Mouse (Mus musculus): Measurements from ENCODE around the gene Lrrfip1. TPM values are rescaled to one million over a fixed set of nuclear protein-coding genes. Genes with fewer than 3 reads are reported as not detected.
A peak's percentile ranks its signal among the peaks of the same experiment; 100 is the strongest.

Gene Lrrfip1
- total and polyA plus RNA-seq, 2 experiments from 2014 or later, result 120 to 168 TPM

DNA sequence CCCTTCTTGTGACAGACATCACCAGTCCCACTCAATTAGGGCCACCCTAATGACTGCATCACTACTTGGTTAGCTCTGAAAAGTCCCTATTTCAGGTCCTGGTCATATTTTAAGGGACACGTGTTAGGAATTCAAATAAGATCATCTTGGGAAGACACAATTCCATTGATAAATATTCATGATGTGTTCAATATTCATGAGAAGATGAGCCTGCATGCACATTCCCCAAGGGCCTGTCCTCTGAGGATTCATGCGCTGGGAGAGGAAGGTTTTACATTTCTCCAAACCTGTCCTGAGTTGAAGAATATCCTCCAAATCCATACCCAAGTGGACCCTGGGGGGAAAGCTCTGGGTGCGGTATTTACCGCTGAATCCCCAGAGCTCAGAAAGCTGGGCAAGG is 22.6 kb upstream of the Lrrfip1 start:
- Histone ChIP-seq H3K27me3 (ENCODE audit: control insufficient read depth, insufficient read depth, low read length) (no peaks in the 10 kb centered on the region), H3K9ac (replicated peaks; ENCODE audit: low read depth, low read length) (no peak overlapping the region), H3K27ac (ENCODE audit: low read depth) (no peak overlapping the region), H3K4me3 (ENCODE audit: low read depth, low read length) (no peak overlapping the region), H3K4me1 (ENCODE audit: control insufficient read depth, insufficient read depth) (peaks cover 28% of the 10 kb centered on the region), H3K36me3 (replicated peaks; ENCODE audit: control insufficient read depth, insufficient read depth, low read length) (no peaks in the 10 kb centered on the region), H3K9me3 (replicated peaks; ENCODE audit: control insufficient read depth, low read length) (no peaks in the 10 kb centered on the region), H3K4me2 (ENCODE audit: low read depth, low read length) (no peak overlapping the region)
- ATAC-seq (ENCODE audit: insufficient read depth, low read depth) (no peak), DNase-seq (ENCODE audit: low spot score) (no peak)
- WGBS, result 92% methylated on average over 4 of the region's 4 CpGs
- TF ChIP-seq EP300 (IDR thresholded peaks at IDR 0.05; ENCODE audit: low read depth) (no peak), CTCF (IDR thresholded peaks at IDR 0.05; ENCODE audit: low read depth) (no peak)

DNA sequence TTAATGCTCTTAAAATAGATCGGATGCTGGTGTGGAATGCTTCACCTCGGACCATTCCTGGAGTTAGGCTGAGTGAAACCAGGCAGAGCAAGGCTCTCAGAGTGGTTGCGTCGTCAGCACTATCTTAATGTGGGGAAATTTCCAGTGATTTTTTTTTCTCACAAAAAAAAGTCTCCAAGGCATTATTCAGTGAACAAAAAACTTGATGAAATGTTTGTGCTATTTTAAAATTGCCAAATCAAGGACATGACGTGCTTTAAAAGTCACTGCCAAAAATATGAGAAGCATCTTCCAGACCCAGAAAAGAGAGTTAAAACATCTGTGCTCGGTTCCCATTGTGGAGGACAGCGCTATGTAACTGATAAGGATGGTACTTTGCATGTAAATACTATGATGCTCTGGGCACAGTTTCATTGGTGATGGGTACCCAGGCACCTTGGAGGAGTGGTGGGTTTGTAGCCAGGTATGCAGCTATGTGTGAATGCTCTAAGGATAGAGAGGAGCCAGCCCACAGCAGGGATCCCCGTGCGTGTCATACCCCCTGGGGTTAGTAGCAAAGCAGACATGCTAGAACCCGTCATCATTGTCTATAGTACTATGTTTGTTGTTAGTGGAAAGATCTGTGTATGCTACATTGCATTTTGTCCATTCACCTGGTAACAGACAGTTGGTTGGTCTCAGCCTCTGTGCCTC is 17.8 kb upstream of the Lrrfip1 start:
- Histone ChIP-seq H3K27me3 (ENCODE audit: control insufficient read depth, insufficient read depth, low read length) (no peaks in the 10 kb centered on the region), H3K4me1 (ENCODE audit: control insufficient read depth, insufficient read depth) (peaks cover 5% of the 10 kb centered on the region), H3K4me2 (ENCODE audit: low read depth, low read length) (0 out of 2 replicates have a peak overlapping the region, but pooled peaks have one; percentile 12), H3K4me3 (ENCODE audit: low read depth, low read length) (no peak overlapping the region), H3K27ac (ENCODE audit: low read depth) (peak overlapping the region; percentile 56), H3K9ac (replicated peaks; ENCODE audit: low read depth, low read length) (no peak overlapping the region), H3K9me3 (replicated peaks; ENCODE audit: control insufficient read depth, low read length) (no peaks in the 10 kb centered on the region), H3K36me3 (replicated peaks; ENCODE audit: control insufficient read depth, insufficient read depth, low read length) (no peaks in the 10 kb centered on the region)
- 22% methylated on average over 10 of the region's 10 CpGs for WGBS
- TF ChIP-seq EP300 (IDR thresholded peaks at IDR 0.05; ENCODE audit: low read depth), result no peak
- no peak for TF ChIP-seq CTCF (IDR thresholded peaks at IDR 0.05; ENCODE audit: low read depth)
- peak; percentile 46 for DNase-seq (ENCODE audit: low spot score)
- peak; percentile 57 for ATAC-seq (ENCODE audit: insufficient read depth, low read depth)

DNA sequence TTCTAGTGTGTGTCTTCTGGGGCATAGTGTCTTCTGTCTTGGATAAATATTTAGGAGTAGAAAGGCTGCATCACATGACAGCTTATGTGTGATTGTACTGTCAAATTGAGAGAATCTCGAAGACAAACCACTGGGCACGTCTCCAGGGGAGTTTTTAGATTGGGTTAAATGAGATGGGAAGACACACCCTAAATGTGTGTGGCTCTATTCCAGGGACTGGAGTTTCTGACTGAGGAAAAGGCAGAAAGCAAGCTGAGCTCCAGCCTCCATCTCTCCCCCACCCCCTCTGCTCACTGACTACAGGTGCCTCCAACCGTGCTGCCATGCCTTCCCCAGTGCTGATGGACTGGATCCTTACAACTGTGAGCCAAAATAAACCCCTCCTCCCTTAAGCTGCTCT is 17.2 kb upstream of the Lrrfip1 start:
- Histone ChIP-seq H3K4me1 (ENCODE audit: control insufficient read depth, insufficient read depth) (peaks cover 5% of the 10 kb centered on the region), H3K36me3 (replicated peaks; ENCODE audit: control insufficient read depth, insufficient read depth, low read length) (no peaks in the 10 kb centered on the region), H3K4me3 (ENCODE audit: low read depth, low read length) (no peak overlapping the region), H3K4me2 (ENCODE audit: low read depth, low read length) (no peak overlapping the region), H3K9me3 (replicated peaks; ENCODE audit: control insufficient read depth, low read length) (no peaks in the 10 kb centered on the region), H3K9ac (replicated peaks; ENCODE audit: low read depth, low read length) (no peak overlapping the region), H3K27ac (ENCODE audit: low read depth) (no peak overlapping the region), H3K27me3 (ENCODE audit: control insufficient read depth, insufficient read depth, low read length) (no peaks in the 10 kb centered on the region)
- WGBS, result 69% methylated on average over 3 of the region's 3 CpGs
- ATAC-seq (ENCODE audit: insufficient read depth, low read depth) (no peak), DNase-seq (ENCODE audit: low spot score) (no peak)
- TF ChIP-seq CTCF (IDR thresholded peaks at IDR 0.05; ENCODE audit: low read depth) (no peak), EP300 (IDR thresholded peaks at IDR 0.05; ENCODE audit: low read depth) (no peak)

DNA sequence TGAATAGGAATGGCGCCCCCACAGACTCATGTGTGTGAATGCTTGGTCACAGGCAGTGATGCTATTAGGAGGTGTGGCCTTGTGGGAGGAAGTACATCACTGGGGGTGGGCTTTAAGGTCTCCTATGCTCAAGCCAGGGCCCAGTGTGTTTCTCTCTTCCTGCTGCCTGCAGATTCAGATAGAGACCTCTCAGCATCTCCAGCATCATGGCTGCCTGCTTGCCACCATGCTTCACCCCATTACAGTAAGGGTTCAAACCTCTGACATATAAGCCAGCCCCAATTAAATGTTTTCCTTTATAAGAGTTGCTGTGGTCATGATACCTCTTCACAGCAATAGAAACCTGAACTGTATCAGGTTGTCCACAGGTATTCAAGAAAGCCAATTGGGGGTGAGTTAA is 2.6 kb upstream of the Lrrfip1 start:
- H3K4me3 ChIP-seq (ENCODE audit: low read depth, low read length), result no peak overlapping the region
- no peak overlapping the region for H3K9ac ChIP-seq (replicated peaks; ENCODE audit: low read depth, low read length)
- no peaks in the 10 kb centered on the region for H3K36me3 ChIP-seq (replicated peaks; ENCODE audit: control insufficient read depth, insufficient read depth, low read length)
- H3K4me2 ChIP-seq (ENCODE audit: low read depth, low read length), result no peak overlapping the region
- WGBS, result 95% methylated on average over 1 of the region's 1 CpGs
- TF ChIP-seq EP300 (IDR thresholded peaks at IDR 0.05; ENCODE audit: low read depth), result no peak
- no peaks in the 10 kb centered on the region for H3K27me3 ChIP-seq (ENCODE audit: control insufficient read depth, insufficient read depth, low read length)
- H3K27ac ChIP-seq (ENCODE audit: low read depth), result no peak overlapping the region
- H3K4me1 ChIP-seq (ENCODE audit: control insufficient read depth, insufficient read depth), result peaks cover 14% of the 10 kb centered on the region
- no peak for ATAC-seq (ENCODE audit: insufficient read depth, low read depth)
- DNase-seq (ENCODE audit: low spot score), result no peak
- no peaks in the 10 kb centered on the region; the same call in 1 of the 2 replicates for H3K9me3 ChIP-seq (replicated peaks; ENCODE audit: control insufficient read depth, low read length)

DNA sequence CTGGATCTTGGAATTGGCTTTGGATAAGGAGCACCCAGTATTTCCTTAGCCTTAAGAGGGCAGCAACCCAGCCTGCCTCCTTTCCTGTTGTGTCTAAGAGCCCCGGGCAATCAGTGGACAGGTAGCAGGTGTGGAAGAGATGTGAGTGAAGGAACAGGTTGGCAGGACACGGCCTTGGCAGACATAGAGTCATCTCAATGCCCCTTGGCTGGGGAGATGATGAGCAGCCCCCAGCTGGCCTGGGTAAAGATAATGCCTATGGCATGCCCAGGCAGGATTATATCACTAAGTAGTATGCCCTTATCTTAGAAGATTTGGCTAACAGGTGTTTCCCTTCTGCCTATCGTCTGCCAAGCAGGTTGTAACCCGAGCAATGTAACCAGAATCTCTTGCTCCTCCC is 1.4 kb upstream of the Lrrfip1 start:
- no peak for TF ChIP-seq EP300 (IDR thresholded peaks at IDR 0.05; ENCODE audit: low read depth)
- no peak for TF ChIP-seq CTCF (IDR thresholded peaks at IDR 0.05; ENCODE audit: low read depth)
- no peaks in the 10 kb centered on the region for H3K36me3 ChIP-seq (replicated peaks; ENCODE audit: control insufficient read depth, insufficient read depth, low read length)
- H3K4me2 ChIP-seq (ENCODE audit: low read depth, low read length), result no peak overlapping the region
- no peak overlapping the region for H3K4me3 ChIP-seq (ENCODE audit: low read depth, low read length)
- no peak overlapping the region for H3K9ac ChIP-seq (replicated peaks; ENCODE audit: low read depth, low read length)
- no peak for ATAC-seq (ENCODE audit: insufficient read depth, low read depth)
- H3K27ac ChIP-seq (ENCODE audit: low read depth), result no peak overlapping the region
- H3K9me3 ChIP-seq (replicated peaks; ENCODE audit: control insufficient read depth, low read length), result no peaks in the 10 kb centered on the region; the same call in 1 of the 2 replicates
- DNase-seq (ENCODE audit: low spot score), result no peak
- 40% methylated on average over 4 of the region's 4 CpGs for WGBS
- peaks cover 26% of the 10 kb centered on the region for H3K4me1 ChIP-seq (ENCODE audit: control insufficient read depth, insufficient read depth)
- H3K27me3 ChIP-seq (ENCODE audit: control insufficient read depth, insufficient read depth, low read length), result no peaks in the 10 kb centered on the region

DNA sequence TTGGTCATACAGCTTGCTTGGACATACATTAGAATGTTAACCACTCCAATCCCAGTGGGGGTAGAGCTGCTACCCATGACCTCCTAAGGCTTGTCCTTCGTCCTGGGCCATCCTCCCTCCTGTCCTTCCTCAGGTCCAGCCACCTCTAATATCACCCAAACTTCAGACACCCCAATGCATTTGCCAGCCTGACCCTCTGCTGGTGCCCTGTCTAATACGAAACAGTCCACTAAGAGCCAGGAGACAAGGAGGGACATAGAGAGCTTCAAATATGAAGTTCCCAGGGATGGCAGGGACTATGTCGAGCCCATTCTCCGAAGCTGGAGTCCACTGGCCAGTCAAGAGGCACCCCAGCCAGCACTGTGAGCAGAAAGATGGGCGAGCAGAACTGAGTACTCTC is 896 bp upstream of the Lrrfip1 start:
- Histone ChIP-seq H3K4me3 (ENCODE audit: low read depth, low read length) (peak overlapping the region; percentile 98; the same call in 1 of the 2 replicates), H3K9me3 (replicated peaks; ENCODE audit: control insufficient read depth, low read length) (no peaks in the 10 kb centered on the region; the same call in 1 of the 2 replicates), H3K36me3 (replicated peaks; ENCODE audit: control insufficient read depth, insufficient read depth, low read length) (no peaks in the 10 kb centered on the region), H3K4me2 (ENCODE audit: low read depth, low read length) (peak overlapping the region; percentile 92; the same call in 1 of the 2 replicates), H3K27me3 (ENCODE audit: control insufficient read depth, insufficient read depth, low read length) (no peaks in the 10 kb centered on the region), H3K9ac (replicated peaks; ENCODE audit: low read depth, low read length) (no peak overlapping the region), H3K4me1 (ENCODE audit: control insufficient read depth, insufficient read depth) (peaks cover 31% of the 10 kb centered on the region), H3K27ac (ENCODE audit: low read depth) (peak overlapping the region; percentile 98)
- ATAC-seq (ENCODE audit: insufficient read depth, low read depth) (no peak), DNase-seq (ENCODE audit: low spot score) (no peak)
- no peak for TF ChIP-seq CTCF (IDR thresholded peaks at IDR 0.05; ENCODE audit: low read depth)
- TF ChIP-seq EP300 (IDR thresholded peaks at IDR 0.05; ENCODE audit: low read depth), result no peak
- WGBS, result 68% methylated on average over 5 of the region's 5 CpGs
